Mouse (Mus musculus) midbrain, embryonic 15.5 days (tissue): ENCODE measurements around the gene Nfia. TPM values are rescaled to one million over a fixed set of nuclear protein-coding genes. Genes with fewer than 3 reads are reported as not detected.

Source experiments
- ATAC-seq: fragments of 200-750 bp; cut with Nextera tagmentation; replicated peaks from 2 replicates; pipeline ENCODE4 v1.8.0; 2017; ENCODE audit warnings: moderate TSS enrichment
- H3K27ac ChIP-seq: fragments of 300-500 bp; sonication (generic); 2 replicates; pipeline ENCODE4 v1.5.1; 2015; ENCODE audit warnings: mild to moderate bottlenecking, inconsistent platforms
- H3K27me3 ChIP-seq: fragments of 300-500 bp; sonication (generic); replicated peaks from 2 replicates; pipeline ENCODE4 v1.6.1; 2015; ENCODE audit warnings: inconsistent platforms
- H3K36me3 ChIP-seq: fragments of 300-500 bp; sonication (generic); replicated peaks from 2 replicates; pipeline ENCODE4 v1.6.1; 2015; ENCODE audit warnings: inconsistent platforms
- H3K4me1 ChIP-seq: fragments of 300-500 bp; sonication (generic); 2 replicates; pipeline ENCODE4 v1.6.1; 2015; ENCODE audit warnings: inconsistent platforms
- H3K4me2 ChIP-seq: fragments of 300-500 bp; sonication (generic); 2 replicates; pipeline ENCODE4 v1.6.1; 2015; ENCODE audit warnings: inconsistent platforms, mild to moderate bottlenecking, moderate library complexity
- H3K4me3 ChIP-seq: fragments of 300-500 bp; sonication (generic); 2 replicates; pipeline ENCODE4 v1.5.1; 2015; ENCODE audit warnings: mild to moderate bottlenecking, inconsistent platforms
- H3K9ac ChIP-seq: fragments of 300-500 bp; sonication (generic); 2 replicates; pipeline ENCODE4 v1.6.1; 2015; ENCODE audit warnings: mild to moderate bottlenecking, inconsistent platforms
- H3K9me3 ChIP-seq: fragments of 300-500 bp; sonication (generic); 2 replicates; pipeline ENCODE4 v1.6.1; 2016; ENCODE audit warnings: inconsistent platforms
- WGBS: fragments of 180-500 bp; shearing (Covaris S2); methylation state at CpG from one replicate; pipeline ENCODE4 v1.1.7; 2015; ENCODE audit warnings: mixed read lengths; 5-methylcytosine and 5-hydroxymethylcytosine counted together
- polyA plus RNA-seq: library from polyadenylated mRNA; unstranded; fragments of >200 nt; fragmentation: Nextera tagmentation; extraction: Ambion mirVana; gene quantifications from 2 replicates; pipeline ENCODE4 v1.2.1, GENCODE M21; 2015

The Nfia gene
- polyA plus RNA-seq, 1 experiment from 2014 or later: 26.5 TPM

DNA sequence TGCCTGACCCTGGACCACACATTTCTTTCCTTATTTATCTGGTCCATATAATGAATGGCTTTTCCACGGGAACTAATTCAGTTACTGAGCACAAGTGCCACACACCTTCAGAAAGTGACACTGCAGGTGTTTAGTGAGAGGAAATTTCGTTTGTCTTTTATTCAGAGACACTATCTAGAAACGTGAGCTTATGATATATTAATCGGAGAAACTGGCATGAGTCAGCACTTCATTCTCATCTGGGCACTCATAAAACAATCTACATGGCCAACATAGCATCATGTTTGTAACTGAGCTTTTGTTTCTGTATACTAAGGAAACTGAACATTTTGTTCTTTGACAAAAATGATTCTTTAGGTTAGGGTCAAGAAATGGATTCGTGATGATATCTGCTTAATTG lies 40.5 kb downstream of the Nfia start:
- H3K9ac ChIP-seq: no peak overlapping the region
- ATAC-seq: no peak
- WGBS: 86% methylated on average over 5 of the region's 5 CpGs

DNA sequence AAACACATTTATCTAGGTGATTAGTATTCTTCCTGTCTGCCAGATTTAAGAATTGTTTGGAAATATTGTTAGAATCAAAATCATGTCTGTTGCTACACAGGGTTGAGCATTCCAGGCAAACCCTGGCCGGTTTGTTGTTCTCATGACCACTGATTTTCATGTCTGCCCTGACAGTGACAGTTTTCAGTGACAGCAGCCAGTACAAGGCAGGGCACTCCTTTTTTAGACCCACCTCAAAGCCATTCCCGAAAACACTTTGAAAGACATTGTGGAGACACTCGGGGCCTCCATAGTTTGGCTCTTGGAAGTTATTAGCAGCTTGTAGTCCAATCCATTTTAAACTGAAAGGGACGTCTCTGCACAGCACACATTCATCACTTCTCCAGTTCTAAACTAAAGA lies 41.5 kb downstream of the Nfia start:
- no peak for ATAC-seq
- Histone ChIP-seq H3K4me2 (no peak overlapping the region), H3K4me1 (no peaks in the 10 kb centered on the region), H3K27me3 (no peaks in the 10 kb centered on the region), H3K4me3 (no peak overlapping the region), H3K9me3 (no peaks in the 10 kb centered on the region), H3K36me3 (no peaks in the 10 kb centered on the region), H3K9ac (no peak overlapping the region), H3K27ac (no peak overlapping the region)
- WGBS: 69% methylated on average over 4 of the region's 4 CpGs

More for the DNA sequence above, 40.5 kb downstream of the Nfia start:
- Histone ChIP-seq H3K27ac (no peak overlapping the region), H3K4me2 (no peak overlapping the region), H3K9me3 (no peaks in the 10 kb centered on the region), H3K27me3 (no peaks in the 10 kb centered on the region), H3K36me3 (no peaks in the 10 kb centered on the region), H3K4me3 (no peak overlapping the region), H3K4me1 (no peaks in the 10 kb centered on the region)

DNA sequence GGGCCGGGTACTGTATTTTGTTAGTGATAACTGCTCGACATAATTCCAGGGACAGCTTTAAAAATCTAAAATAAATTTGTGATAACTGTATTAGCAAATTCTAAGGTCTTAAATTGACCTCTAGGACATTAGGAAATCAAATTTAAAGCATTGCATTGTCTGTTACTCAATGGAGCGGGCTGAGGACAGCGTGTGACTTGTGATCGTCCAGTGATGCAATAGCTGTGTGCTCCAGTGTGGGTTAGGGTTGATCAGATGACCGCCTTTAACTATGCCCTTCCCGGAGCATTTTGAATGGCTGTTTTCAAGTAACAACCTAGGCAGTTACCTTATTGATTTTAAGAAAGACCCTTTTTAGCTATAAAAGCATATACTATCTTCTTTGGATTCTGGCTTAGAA lies 42.0 kb downstream of the Nfia start:
- H3K36me3 ChIP-seq: no peaks in the 10 kb centered on the region

DNA sequence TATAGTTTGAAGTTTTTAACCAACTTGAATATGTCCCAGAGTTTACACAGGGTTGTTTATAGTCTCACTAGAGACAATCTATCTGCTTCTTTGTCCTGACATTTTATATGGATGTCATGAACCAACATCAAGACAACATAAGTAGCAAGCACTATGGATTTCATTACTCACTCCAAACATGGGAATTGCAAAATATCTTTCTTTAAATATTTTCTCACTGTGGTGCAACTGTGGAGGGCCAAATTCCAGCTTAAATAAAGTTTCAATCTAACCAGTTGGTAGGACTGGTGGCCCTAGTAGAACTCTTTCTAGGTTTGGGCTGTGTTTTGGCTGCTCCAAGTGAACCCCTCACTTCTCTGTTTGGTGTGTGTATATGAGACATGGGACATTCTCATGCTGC lies 43.5 kb downstream of the Nfia start:
- Histone ChIP-seq H3K4me1 (no peaks in the 10 kb centered on the region), H3K4me3 (no peak overlapping the region), H3K27ac (no peak overlapping the region), H3K36me3 (no peaks in the 10 kb centered on the region), H3K4me2 (no peak overlapping the region), H3K27me3 (no peaks in the 10 kb centered on the region), H3K9ac (no peak overlapping the region), H3K9me3 (no peaks in the 10 kb centered on the region)
- no peak for ATAC-seq

More for the DNA sequence above, 42.0 kb downstream of the Nfia start:
- Histone ChIP-seq H3K9ac (no peak overlapping the region), H3K27me3 (no peaks in the 10 kb centered on the region), H3K27ac (no peak overlapping the region), H3K4me1 (no peaks in the 10 kb centered on the region), H3K4me2 (no peak overlapping the region), H3K9me3 (no peaks in the 10 kb centered on the region), H3K4me3 (no peak overlapping the region)
- ATAC-seq: no peak
- WGBS: 88% methylated on average over 7 of the region's 7 CpGs

DNA sequence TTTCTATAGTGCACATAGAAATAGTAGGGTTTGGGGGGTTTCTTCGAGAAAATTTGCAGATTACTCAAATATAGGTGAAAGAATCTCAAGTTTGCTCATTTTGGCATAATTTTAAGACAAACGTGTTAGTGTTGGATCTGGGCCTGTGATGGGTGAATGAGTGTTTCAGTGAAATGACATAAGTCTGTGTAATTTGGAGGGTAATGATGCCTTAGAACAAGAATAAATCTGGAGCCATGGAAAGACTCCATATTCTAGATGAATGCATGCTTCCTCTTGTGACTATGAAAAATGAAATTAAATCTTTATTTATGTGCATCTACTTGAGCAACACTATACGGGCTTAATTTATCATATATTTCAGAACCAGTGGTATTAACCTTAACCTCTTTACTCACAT lies 44.2 kb downstream of the Nfia start:
- Histone ChIP-seq H3K4me2 (no peak overlapping the region), H3K9me3 (no peaks in the 10 kb centered on the region), H3K9ac (no peak overlapping the region), H3K27me3 (no peaks in the 10 kb centered on the region), H3K4me1 (no peaks in the 10 kb centered on the region), H3K36me3 (no peaks in the 10 kb centered on the region), H3K27ac (no peak overlapping the region), H3K4me3 (no peak overlapping the region)
- WGBS: 84% methylated on average over 3 of the region's 3 CpGs
- no peak for ATAC-seq

DNA sequence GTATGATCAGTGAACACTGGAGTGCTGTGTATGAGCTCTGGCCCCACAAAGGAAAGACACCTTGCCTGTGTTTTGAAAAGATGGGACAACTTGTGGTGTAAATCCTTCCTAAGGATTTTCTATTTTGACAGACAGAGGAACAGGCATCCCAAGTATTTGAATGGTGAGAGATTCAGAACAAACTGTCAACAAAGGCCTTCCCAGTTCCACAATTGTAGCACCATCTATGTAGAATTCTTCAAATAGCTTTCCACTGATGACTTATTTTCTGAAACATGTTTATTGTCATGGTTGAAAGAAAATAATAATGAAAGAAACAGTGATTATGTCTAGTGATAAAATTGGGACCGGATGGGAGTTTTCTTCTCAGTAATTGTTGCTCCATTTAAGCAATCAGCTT lies 45.2 kb downstream of the Nfia start:
- Histone ChIP-seq H3K9ac (no peak overlapping the region), H3K4me1 (no peaks in the 10 kb centered on the region), H3K9me3 (no peaks in the 10 kb centered on the region), H3K36me3 (no peaks in the 10 kb centered on the region), H3K4me3 (no peak overlapping the region), H3K27me3 (no peaks in the 10 kb centered on the region), H3K27ac (no peak overlapping the region), H3K4me2 (no peak overlapping the region)
- 92% methylated on average over 1 of the region's 1 CpGs for WGBS
- no peak for ATAC-seq

DNA sequence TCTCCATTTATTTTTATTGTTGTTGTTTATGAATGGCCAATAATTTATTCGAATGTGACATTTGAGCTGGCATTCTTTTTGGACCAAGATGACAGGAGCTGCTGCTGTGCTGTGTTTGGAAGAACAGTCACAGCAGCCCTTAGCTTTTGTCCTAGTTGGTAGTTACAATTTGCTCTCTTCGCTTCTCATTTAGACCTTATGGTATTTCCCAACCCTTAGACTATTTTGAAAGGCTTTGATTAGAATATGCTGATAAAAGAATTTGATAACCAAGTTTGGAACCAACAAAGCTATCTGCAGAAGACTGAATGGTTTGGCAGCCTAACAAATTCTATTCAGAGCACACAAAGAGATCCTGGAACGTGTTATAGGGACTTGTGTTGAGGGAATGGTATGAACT lies 46.0 kb downstream of the Nfia start:
- no peak for ATAC-seq
- Histone ChIP-seq H3K9me3 (no peaks in the 10 kb centered on the region), H3K4me1 (no peaks in the 10 kb centered on the region), H3K4me3 (no peak overlapping the region), H3K4me2 (no peak overlapping the region), H3K27ac (no peak overlapping the region), H3K36me3 (no peaks in the 10 kb centered on the region), H3K9ac (no peak overlapping the region), H3K27me3 (no peaks in the 10 kb centered on the region)
- 79% methylated on average over 3 of the region's 3 CpGs for WGBS

DNA sequence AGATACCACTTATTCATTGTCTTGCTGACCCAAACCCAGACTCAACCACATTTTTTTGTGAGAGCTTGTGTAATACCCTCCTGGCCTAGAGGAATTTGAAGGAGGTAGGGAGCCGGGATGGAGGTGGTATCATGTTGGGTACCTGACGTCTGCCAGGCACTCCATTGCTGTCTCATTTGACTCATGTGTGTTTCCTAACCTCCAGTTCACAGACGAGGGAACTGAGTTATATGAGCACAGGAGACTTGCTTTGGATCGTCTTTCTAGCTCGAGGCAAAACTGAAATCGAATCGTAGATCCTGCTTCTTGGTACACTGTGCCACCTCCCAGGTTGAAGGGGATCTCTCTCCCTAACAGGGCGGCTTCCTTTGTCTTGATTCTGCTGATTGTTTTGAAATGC lies 46.6 kb downstream of the Nfia start:
- H3K27me3 ChIP-seq: no peaks in the 10 kb centered on the region
- WGBS: 88% methylated on average over 8 of the region's 8 CpGs
- H3K27ac ChIP-seq: no peak overlapping the region
- H3K4me2 ChIP-seq: no peak overlapping the region
- H3K9me3 ChIP-seq: no peaks in the 10 kb centered on the region
- no peaks in the 10 kb centered on the region for H3K36me3 ChIP-seq
- ATAC-seq: no peak
- no peak overlapping the region for H3K9ac ChIP-seq
- H3K4me3 ChIP-seq: no peak overlapping the region
- H3K4me1 ChIP-seq: no peaks in the 10 kb centered on the region

DNA sequence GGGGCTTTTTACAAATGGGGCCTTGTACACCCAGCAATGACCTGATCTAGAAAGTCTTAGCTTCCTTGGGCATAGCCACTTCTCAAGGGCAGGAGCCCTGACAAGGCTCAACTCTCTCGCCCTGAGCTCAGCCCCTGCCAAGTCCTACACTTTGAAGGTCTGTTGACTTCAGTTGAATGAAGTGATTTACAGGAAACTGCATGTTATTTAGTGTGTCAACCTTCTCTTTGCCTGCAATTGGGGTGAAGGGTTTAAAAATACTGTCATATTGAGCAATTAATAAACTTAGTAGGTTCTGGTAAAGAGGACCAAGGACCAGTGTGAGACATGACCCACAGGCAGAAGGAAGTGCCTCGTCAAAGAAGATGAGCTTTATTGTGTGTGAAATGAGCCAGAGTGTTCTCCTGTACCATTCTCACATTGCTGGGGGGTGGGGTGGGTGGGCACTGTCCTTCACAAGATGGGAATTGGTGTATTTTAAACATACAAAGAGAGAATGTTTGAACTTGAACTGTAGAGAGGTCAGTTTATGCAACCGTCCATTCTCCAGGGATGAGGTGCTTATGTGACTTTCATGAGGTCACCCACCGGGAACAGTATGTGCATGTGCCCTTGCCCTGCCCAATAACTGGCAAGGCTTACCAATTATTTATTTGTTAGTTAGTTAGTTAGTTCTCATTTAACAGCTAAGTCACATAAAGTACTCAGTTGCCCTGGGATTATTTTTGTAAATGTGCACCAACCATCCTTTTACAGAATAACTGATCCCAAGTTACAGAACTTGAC lies 48.1 kb downstream of the Nfia start:
- H3K36me3 ChIP-seq: no peaks in the 10 kb centered on the region
- H3K4me3 ChIP-seq: no peak overlapping the region
- 84% methylated on average over 4 of the region's 4 CpGs for WGBS
- no peaks in the 10 kb centered on the region for H3K27me3 ChIP-seq
- H3K4me2 ChIP-seq: no peak overlapping the region
- no peaks in the 10 kb centered on the region for H3K9me3 ChIP-seq
- H3K9ac ChIP-seq: no peak overlapping the region
- no peak for ATAC-seq
- peaks cover 4% of the 10 kb centered on the region; the same call in 1 of the 2 replicates for H3K4me1 ChIP-seq
- no peak overlapping the region for H3K27ac ChIP-seq

DNA sequence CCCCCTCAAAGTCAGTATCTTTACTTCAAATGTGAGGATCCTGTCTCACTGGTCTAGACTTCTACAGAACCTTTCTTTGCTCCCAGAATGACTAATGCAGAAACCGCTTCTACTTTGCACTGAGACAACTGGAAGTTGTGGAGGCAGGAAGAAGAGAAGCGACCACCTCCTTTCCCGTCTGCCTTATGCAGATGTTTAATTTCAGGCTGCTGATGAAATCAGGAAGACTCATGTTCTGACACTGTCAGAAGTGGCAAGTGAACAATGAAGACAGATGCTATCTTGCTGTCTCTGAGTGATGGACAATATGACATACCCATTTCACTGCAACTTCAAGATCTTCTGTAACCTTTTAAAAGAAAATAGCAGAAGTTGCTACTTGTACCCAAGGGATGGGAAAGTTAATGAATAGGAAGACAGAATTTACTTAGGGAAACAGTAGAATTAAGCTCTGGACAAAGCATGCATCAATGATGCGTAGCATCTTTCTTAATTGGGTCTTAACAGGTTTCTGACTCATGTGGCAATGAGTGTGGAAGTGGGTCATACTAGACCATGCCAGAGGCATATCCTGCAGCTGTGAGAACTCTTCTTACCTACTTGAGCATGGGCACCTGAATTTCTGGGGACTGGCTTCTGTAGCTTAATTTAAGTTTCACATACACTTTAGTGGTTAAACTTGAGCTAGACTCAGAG lies 49.2 kb downstream of the Nfia start:
- H3K4me3 ChIP-seq: no peak overlapping the region
- no peaks in the 10 kb centered on the region for H3K36me3 ChIP-seq
- H3K27me3 ChIP-seq: no peaks in the 10 kb centered on the region
- WGBS: 88% methylated on average over 4 of the region's 4 CpGs
- H3K9ac ChIP-seq: no peak overlapping the region
- ATAC-seq: no peak
- H3K4me1 ChIP-seq: peaks cover 7% of the 10 kb centered on the region; the same call in 1 of the 2 replicates
- H3K9me3 ChIP-seq: no peaks in the 10 kb centered on the region
- no peak overlapping the region for H3K27ac ChIP-seq
- H3K4me2 ChIP-seq: no peak overlapping the region

DNA sequence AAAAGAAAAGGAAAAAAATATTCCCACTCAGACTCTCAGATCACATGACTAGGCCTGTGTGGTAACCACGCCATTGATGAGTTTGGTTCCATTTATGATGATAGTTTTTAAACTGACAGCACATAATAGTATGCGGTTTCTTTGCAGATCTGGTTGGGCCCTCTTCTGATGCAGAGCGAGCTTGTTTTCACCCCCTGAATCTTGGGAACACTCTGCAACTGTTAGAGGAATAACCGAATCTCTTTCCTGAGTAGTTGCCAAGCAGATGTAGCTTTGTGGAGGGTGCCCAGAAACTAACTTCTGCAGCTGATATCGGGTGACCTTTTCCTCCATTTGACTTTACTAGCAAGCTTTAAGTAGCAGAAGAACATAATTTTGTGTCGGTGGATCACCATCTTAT lies 51.0 kb downstream of the Nfia start:
- Histone ChIP-seq H3K36me3 (no peaks in the 10 kb centered on the region), H3K9me3 (no peaks in the 10 kb centered on the region), H3K4me2 (no peak overlapping the region), H3K4me1 (peaks cover 15% of the 10 kb centered on the region), H3K9ac (no peak overlapping the region), H3K27me3 (no peaks in the 10 kb centered on the region), H3K27ac (no peak overlapping the region), H3K4me3 (no peak overlapping the region)
- no peak for ATAC-seq
- 82% methylated on average over 6 of the region's 6 CpGs for WGBS

DNA sequence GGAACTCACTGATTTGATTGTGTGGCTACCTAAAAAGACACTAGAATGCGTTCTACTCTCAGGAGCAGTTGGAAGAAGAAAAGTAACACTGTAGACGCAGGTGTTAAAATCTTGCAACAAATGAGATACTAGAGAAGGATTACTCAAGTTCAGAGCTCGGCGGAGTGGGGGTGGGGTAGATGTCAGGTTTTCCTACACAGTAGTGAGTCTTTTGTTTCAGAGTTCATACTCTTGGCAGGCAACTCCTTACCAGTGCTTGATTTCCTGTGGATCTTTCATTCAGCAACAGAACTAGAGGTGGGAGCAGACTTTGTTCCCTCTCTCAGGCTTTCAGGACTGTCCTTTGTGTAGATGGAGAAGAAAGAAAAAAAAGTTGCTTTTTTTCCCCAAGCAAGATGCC lies 51.9 kb downstream of the Nfia start:
- 41% methylated on average over 4 of the region's 4 CpGs for WGBS
- Histone ChIP-seq H3K36me3 (no peaks in the 10 kb centered on the region), H3K27ac (no peak overlapping the region), H3K4me1 (peaks cover 15% of the 10 kb centered on the region), H3K27me3 (no peaks in the 10 kb centered on the region), H3K9ac (no peak overlapping the region), H3K9me3 (no peaks in the 10 kb centered on the region), H3K4me2 (no peak overlapping the region), H3K4me3 (no peak overlapping the region)
- ATAC-seq: no peak

DNA sequence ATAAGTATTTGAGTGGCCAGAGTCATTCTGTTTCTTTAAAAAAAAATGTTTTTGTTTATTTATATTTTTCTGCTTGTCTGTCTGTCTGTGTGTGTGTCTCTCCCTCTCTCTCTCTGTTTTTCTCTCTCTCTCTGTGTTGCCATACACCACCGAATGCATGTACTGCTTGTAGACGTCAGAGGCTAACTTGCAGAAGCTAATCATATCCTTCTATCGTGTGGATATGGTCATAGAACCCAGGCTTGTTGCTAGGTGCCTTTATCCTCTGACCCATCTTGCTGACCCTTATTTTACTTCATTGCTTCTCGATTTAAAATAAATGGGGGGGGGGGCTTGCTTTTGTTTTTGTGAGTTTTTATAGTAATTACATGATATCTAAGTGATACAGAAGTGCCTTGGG lies 52.9 kb downstream of the Nfia start:
- WGBS: 12% methylated on average over 4 of the region's 4 CpGs
- Histone ChIP-seq H3K4me1 (peaks cover 15% of the 10 kb centered on the region), H3K9me3 (no peaks in the 10 kb centered on the region), H3K27ac (no peak overlapping the region), H3K36me3 (no peaks in the 10 kb centered on the region), H3K4me3 (no peak overlapping the region), H3K9ac (no peak overlapping the region), H3K27me3 (0 out of 2 replicates have a peak, but pooled peaks cover 3% of the 10 kb centered on the region), H3K4me2 (no peak overlapping the region)
- peak; percentile 30; the same call in 1 of the 2 replicates for ATAC-seq
